Mouse (Mus musculus): ENCODE measurements around the gene Pfn3. TPM values are rescaled to one million over a fixed set of nuclear protein-coding genes. Genes with fewer than 3 reads are reported as not detected.

Pfn3 gene
- polyA plus RNA-seq, 1 experiment from 2014 or later: not detected

DNA sequence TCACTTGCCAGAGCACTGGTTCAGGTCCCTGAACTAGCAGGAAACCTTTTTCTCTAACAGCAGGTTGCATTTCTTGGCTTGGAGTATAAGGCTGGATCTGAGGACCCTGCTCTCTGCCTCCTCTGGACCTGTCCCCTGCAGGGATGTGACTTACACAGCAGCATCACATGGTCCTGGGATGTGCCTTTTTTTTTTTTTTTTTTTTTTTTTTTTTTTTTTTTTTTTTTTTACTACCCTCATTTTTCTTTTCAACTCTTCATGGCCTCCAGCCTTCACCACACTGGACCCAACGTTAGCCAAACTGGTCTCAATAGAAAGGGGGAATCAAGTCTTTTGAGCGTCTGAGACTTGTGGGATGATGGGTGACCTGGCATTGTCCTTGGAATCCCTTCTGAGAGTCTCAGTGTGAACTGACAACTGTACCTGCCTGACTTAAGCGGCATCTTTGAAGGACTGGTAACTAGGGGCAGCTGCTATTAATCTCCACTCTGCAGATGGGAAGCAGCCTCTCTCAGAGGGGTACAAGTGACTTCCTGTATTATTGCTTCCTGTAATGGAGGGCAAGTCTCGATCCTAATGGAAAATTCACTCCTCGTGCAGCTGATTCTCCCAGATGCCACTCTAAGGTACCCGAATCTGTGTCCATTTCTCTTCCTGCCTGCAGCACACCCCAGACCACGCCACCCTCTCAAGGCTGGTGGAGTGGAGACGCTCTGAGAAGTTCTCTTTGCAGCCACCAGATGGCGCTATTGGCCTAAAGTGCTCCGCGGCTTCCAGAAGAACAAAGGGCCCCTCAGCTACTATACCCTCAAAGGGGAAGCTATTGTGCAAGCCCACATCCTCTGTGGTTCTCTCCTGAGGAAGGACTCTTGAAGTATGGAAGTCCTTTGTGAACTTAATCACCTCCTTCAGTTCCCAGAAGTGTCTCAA lies 9.9 kb downstream of the Pfn3 start:
- ATAC-seq (ENCODE audit: low FRiP score, low read depth): peak; percentile 90

GRCm38 (mm10) chr13:55403935-55404852 lies 10.8 kb downstream of the Pfn3 start:
- Histone ChIP-seq H3K9me3 (no peaks in the 10 kb centered on the region), H3K9ac (no peak overlapping the region), H3K36me3 (no peaks in the 10 kb centered on the region), H3K27ac (0 out of 2 replicates have a peak overlapping the region, but pooled peaks have one; percentile 18), H3K27me3 (replicated peaks) (0 out of 2 replicates have a peak, but pooled peaks cover 11% of the 10 kb centered on the region), H3K4me2 (replicated peaks) (no peak overlapping the region), H3K4me1 (peaks cover 10% of the 10 kb centered on the region; the same call in 1 of the 2 replicates), H3K4me3 (no peak overlapping the region)
- ATAC-seq (ENCODE audit: low FRiP score, low read depth): no peak
- 64% methylated on average over 15 of the region's 15 CpGs for WGBS

More for the DNA sequence above, 9.9 kb downstream of the Pfn3 start:
- Histone ChIP-seq H3K4me3 (no peak overlapping the region), H3K27ac (no peak overlapping the region), H3K4me1 (peaks cover 10% of the 10 kb centered on the region; the same call in 1 of the 2 replicates), H3K9me3 (no peaks in the 10 kb centered on the region), H3K27me3 (replicated peaks) (0 out of 2 replicates have a peak, but pooled peaks cover 8% of the 10 kb centered on the region), H3K4me2 (replicated peaks) (peak overlapping the region; percentile 33; the same call in 1 of the 2 replicates), H3K36me3 (no peaks in the 10 kb centered on the region), H3K9ac (no peak overlapping the region; the same call in 1 of the 2 replicates)
- 14% methylated on average over 11 of the region's 11 CpGs for WGBS

GRCm38 (mm10) chr13:55403266-55403665 lies 11.8 kb downstream of the Pfn3 start:
- no peaks in the 10 kb centered on the region for H3K36me3 ChIP-seq
- 69% methylated on average over 7 of the region's 7 CpGs for WGBS
- H3K9me3 ChIP-seq: no peaks in the 10 kb centered on the region
- no peak overlapping the region for H3K27ac ChIP-seq
- ATAC-seq (ENCODE audit: low FRiP score, low read depth): peak; percentile 49; the same call in 1 of the 2 replicates
- H3K4me1 ChIP-seq: peaks cover 10% of the 10 kb centered on the region; the same call in 1 of the 2 replicates
- H3K4me3 ChIP-seq: no peak overlapping the region
- H3K27me3 ChIP-seq (replicated peaks): 0 out of 2 replicates have a peak, but pooled peaks cover 8% of the 10 kb centered on the region
- no peak overlapping the region for H3K9ac ChIP-seq
- no peak overlapping the region for H3K4me2 ChIP-seq (replicated peaks)

DNA sequence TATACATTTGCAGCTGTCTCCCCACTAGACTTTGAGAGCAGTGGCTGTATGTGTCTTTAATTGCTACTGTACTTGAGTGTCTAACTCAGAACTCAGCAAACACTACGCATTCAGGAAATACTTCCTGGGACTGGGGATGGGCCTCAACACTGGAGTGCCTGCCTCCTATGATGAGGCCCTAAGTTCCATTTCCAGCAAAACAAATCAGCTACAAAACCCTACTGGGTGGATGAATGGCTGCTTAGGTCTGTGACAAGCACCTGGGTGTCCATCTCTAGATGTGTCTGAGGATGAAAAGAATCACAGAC lies 15.0 kb downstream of the Pfn3 start:
- Histone ChIP-seq H3K27ac (no peak overlapping the region), H3K4me2 (replicated peaks) (no peak overlapping the region), H3K27me3 (replicated peaks) (0 out of 2 replicates have a peak, but pooled peaks cover 8% of the 10 kb centered on the region), H3K36me3 (no peaks in the 10 kb centered on the region), H3K9ac (no peak overlapping the region), H3K9me3 (no peaks in the 10 kb centered on the region), H3K4me3 (no peak overlapping the region), H3K4me1 (0 out of 2 replicates have a peak, but pooled peaks cover under 1% of the 10 kb centered on the region)
- ATAC-seq (ENCODE audit: low FRiP score, low read depth): no peak
- WGBS: 84% methylated on average over 1 of the region's 1 CpGs

- ATAC-seq (ENCODE audit: low FRiP score, low read depth): no peak
- 68% methylated on average over 5 of the region's 5 CpGs for WGBS
- Histone ChIP-seq H3K36me3 (no peaks in the 10 kb centered on the region), H3K9me3 (no peaks in the 10 kb centered on the region), H3K9ac (no peak overlapping the region), H3K4me2 (replicated peaks) (no peak overlapping the region), H3K4me1 (no peaks in the 10 kb centered on the region), H3K27me3 (replicated peaks) (0 out of 2 replicates have a peak, but pooled peaks cover 8% of the 10 kb centered on the region), H3K4me3 (no peak overlapping the region), H3K27ac (no peak overlapping the region)
Observed at GRCm38 (mm10) chr13:55399300-55400038, 15.6 kb downstream of the Pfn3 start.

- Histone ChIP-seq H3K4me1 (no peaks in the 10 kb centered on the region), H3K4me3 (no peak within 1 kb of the TSS), H3K36me3 (no peaks in the 10 kb centered on the region), H3K27ac (no peak within 1 kb of the TSS), H3K9ac (no peak within 1 kb of the TSS), H3K4me2 (replicated peaks) (no peak within 1 kb of the TSS), H3K9me3 (no peaks in the 10 kb centered on the region), H3K27me3 (replicated peaks) (0 out of 2 replicates have a peak, but pooled peaks cover 8% of the 10 kb centered on the region)
- no peak for ATAC-seq (ENCODE audit: low FRiP score, low read depth)
- WGBS: 83% methylated on average over 1 of the region's 1 CpGs
Observed at GRCm38 (mm10) chr13:55398088-55398487, 16.9 kb downstream of the Pfn3 start, which contains the start of gene Slc34a1. Gene Slc34a1 (plus strand): TSS chr13:55398187.

- H3K9ac ChIP-seq: no peak overlapping the region
- H3K27me3 ChIP-seq (replicated peaks): no peaks in the 10 kb centered on the region
- no peak for ATAC-seq (ENCODE audit: low FRiP score, low read depth)
- H3K9me3 ChIP-seq: no peaks in the 10 kb centered on the region
- no peak overlapping the region for H3K4me2 ChIP-seq (replicated peaks)
- no peaks in the 10 kb centered on the region for H3K4me1 ChIP-seq
- no peak overlapping the region for H3K4me3 ChIP-seq
- H3K36me3 ChIP-seq: no peaks in the 10 kb centered on the region
- WGBS: 72% methylated on average over 4 of the region's 4 CpGs
- no peak overlapping the region for H3K27ac ChIP-seq
Observed at GRCm38 (mm10) chr13:55392933-55393332, 22.1 kb downstream of the Pfn3 start.

DNA sequence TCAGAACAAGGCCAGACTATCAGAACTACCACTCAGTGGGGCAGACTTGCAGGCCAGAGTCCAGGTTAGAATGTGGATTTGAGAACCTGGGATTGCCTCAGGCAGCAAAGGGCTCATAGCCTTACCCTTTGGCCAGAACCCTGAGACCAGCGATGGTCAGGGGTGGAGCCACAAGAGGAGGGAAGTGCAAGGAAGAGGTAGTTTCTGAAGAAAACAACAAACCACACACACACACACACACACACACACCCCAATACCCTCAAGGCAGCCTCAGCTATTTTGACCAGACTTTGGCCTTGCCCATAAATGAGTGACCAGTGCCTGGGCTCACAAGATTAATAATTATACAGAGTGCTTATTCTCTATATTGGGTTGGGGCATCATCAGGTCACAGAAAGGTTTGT lies 23.4 kb downstream of the Pfn3 start:
- no peaks in the 10 kb centered on the region for H3K27me3 ChIP-seq (replicated peaks)
- H3K4me3 ChIP-seq: no peak overlapping the region
- no peaks in the 10 kb centered on the region for H3K4me1 ChIP-seq
- no peak for ATAC-seq (ENCODE audit: low FRiP score, low read depth)
- H3K27ac ChIP-seq: no peak overlapping the region
- no peak overlapping the region for H3K4me2 ChIP-seq (replicated peaks)
- H3K36me3 ChIP-seq: no peaks in the 10 kb centered on the region
- no peaks in the 10 kb centered on the region for H3K9me3 ChIP-seq
- 93% methylated on average over 1 of the region's 1 CpGs for WGBS
- H3K9ac ChIP-seq: no peak overlapping the region

DNA sequence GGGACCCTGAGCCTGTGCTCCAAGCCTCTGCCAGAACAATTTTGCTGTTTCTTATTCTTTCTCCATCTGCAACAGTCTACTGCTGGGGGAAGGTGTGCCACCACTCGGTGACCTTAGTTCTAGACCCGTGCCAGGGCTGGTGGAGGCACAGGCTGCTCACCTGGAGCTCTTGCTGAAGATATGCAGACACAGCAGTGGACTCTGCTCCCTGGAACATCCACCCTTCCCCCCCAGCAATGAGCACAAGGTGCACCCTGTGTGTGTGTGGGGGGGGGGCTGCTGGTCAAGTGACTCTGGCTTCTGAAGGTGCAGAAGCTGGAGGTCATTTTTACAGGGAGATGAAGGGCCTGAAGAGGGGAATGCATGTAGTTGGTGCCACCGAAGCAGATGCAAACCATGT lies 24.4 kb downstream of the Pfn3 start:
- Histone ChIP-seq H3K4me2 (replicated peaks) (no peak overlapping the region), H3K4me1 (no peaks in the 10 kb centered on the region), H3K36me3 (no peaks in the 10 kb centered on the region), H3K27me3 (replicated peaks) (no peaks in the 10 kb centered on the region), H3K9me3 (no peaks in the 10 kb centered on the region), H3K9ac (no peak overlapping the region), H3K4me3 (no peak overlapping the region), H3K27ac (no peak overlapping the region)
- ATAC-seq (ENCODE audit: low FRiP score, low read depth): no peak
- WGBS: 86% methylated on average over 3 of the region's 3 CpGs

DNA sequence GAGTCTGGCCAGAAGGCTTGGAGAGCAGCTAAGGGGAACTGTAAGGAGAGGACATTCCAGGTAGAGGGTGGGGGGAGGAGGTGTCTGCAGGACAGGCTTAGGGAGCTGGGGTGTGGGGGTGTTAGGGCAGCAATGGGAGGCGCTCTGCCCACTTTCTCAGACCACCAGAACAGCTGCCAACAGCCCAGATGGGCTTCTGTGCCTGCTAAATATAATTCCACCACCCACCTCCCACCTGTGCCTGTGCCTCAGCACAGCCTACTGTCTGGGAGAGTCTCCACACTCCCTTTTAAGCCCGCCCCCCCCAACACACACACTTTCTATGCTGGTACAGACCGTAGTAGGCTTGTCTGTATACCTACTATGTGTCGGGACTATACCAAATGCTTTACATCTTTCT lies 33.2 kb downstream of the Pfn3 start:
- Histone ChIP-seq H3K4me2 (replicated peaks) (no peak overlapping the region), H3K36me3 (no peaks in the 10 kb centered on the region), H3K27ac (no peak overlapping the region), H3K4me3 (no peak overlapping the region), H3K9me3 (no peaks in the 10 kb centered on the region), H3K27me3 (replicated peaks) (peaks cover 49% of the 10 kb centered on the region), H3K4me1 (no peaks in the 10 kb centered on the region), H3K9ac (no peak overlapping the region)
- no peak for ATAC-seq (ENCODE audit: low FRiP score, low read depth)
- 70% methylated on average over 3 of the region's 4 CpGs for WGBS

DNA sequence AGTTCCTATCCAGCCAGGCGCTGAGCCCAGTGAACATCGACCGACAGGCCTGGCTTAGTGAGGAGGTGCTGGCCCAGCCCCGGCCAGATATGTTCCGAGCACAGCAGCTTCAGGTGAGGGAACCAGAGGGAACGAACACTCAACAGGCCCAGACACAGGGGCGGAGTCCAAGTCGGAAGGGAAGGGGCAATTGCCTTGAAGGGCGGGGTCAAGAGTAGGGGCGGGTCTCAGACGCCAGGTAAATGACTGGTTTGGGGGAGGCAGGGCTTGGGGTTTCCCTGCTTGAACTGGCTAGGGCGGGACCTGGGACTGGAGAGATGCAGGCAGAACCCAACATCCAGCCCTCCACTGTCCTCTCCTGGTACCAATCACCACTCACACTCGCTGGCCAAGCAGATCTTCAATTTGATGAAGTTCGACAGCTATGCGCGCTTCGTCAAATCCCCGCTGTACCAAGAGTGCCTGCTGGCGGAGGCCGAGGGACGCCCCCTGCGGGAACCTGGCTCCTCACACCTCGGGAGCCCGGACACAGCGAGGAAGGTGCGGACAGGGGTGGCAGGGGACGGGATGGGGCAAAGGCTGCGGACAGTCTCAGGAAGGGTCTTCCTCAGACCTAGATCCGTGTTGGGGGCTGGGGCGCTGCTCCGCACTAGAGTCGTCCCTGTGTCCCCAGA lies 36.0 kb downstream of the Pfn3 start:
- peak overlapping the region; percentile 22; the same call in 1 of the 2 replicates for H3K4me2 ChIP-seq (replicated peaks)
- no peaks in the 10 kb centered on the region for H3K4me1 ChIP-seq
- H3K27me3 ChIP-seq (replicated peaks): peaks cover 57% of the 10 kb centered on the region
- WGBS: 4% methylated on average over 32 of the region's 32 CpGs
- H3K36me3 ChIP-seq: no peaks in the 10 kb centered on the region
- H3K9ac ChIP-seq: no peak overlapping the region
- 0 out of 2 replicates have a peak overlapping the region, but pooled peaks have one; percentile 3 for H3K4me3 ChIP-seq
- no peaks in the 10 kb centered on the region for H3K9me3 ChIP-seq
- H3K27ac ChIP-seq: no peak overlapping the region
- no peak for ATAC-seq (ENCODE audit: low FRiP score, low read depth)
